ENCODE assay signal across 8 mouse cellular contexts in genomic region chr17:47395376-47395913, GRCm38 (mm10). TPM values are rescaled to one million over a fixed set of nuclear protein-coding genes. Genes with fewer than 3 reads are reported as not detected.
DNase-seq lines count a peak whose midpoint lies in the region; ATAC-seq and TF ChIP-seq lines count a peak whose summit lies in the region.

No protein-coding gene starts in this region.

- peak overlapping the region; percentile 45 for H3K4me2 ChIP-seq in forebrain, embryonic 12.5 days
- H3K4me2 ChIP-seq in limb, embryonic 12.5 days: peak overlapping the region; percentile 46
- H3K4me2 ChIP-seq in midbrain, embryonic 12.5 days (replicated peaks): peak overlapping the region; percentile 45
- H3K4me2 ChIP-seq in stomach, embryonic 14.5 days (replicated peaks; ENCODE audit: low read depth, low read length): peak overlapping the region; percentile 37

- peak; percentile 36; the same call in 1 of the 2 replicates for ATAC-seq in forebrain, embryonic 12.5 days (ENCODE audit: low FRiP score)
- ATAC-seq in limb, embryonic 12.5 days (ENCODE audit: insufficient number of reproducible peaks, insufficient read depth, low FRiP score, low TSS enrichment, low read depth): peak; percentile 54; the same call in 1 of the 2 replicates
- peak; percentile 78 for ATAC-seq in midbrain, embryonic 12.5 days (ENCODE audit: low FRiP score, low read depth)
- peak; percentile 84; the same call in 1 of the 2 replicates for ATAC-seq in stomach, embryonic 14.5 days (ENCODE audit: insufficient number of reproducible peaks, insufficient read depth, low FRiP score, low read depth)
- no peak for ATAC-seq in frontal cortex, adult (ENCODE audit: low TSS enrichment)

- H3K9ac ChIP-seq in forebrain, embryonic 12.5 days: peak overlapping the region; percentile 2; the same call in 1 of the 2 replicates
- H3K9ac ChIP-seq in limb, embryonic 12.5 days (replicated peaks): no peak overlapping the region
- no peak overlapping the region for H3K9ac ChIP-seq in midbrain, embryonic 12.5 days (replicated peaks)
- H3K9ac ChIP-seq in stomach, embryonic 14.5 days (replicated peaks; ENCODE audit: low read depth, low read length): peak overlapping the region; percentile 18; the same call in 1 of the 2 replicates

- TF ChIP-seq CTCF in E14TG2a.4 (conservative IDR thresholded peaks at IDR 0.05; ENCODE audit: low read length): no peak

- H3K27me3 ChIP-seq in E14TG2a.4 (ENCODE audit: insufficient read depth, low read length): peaks cover 62% of the 10 kb centered on the region
- peaks cover 71% of the 10 kb centered on the region for H3K27me3 ChIP-seq in forebrain, embryonic 12.5 days
- peaks cover 60% of the 10 kb centered on the region for H3K27me3 ChIP-seq in hindbrain, embryonic 10.5 days (ENCODE audit: insufficient read depth, poor library complexity, severe bottlenecking)
- H3K27me3 ChIP-seq in limb, embryonic 12.5 days: peaks cover 71% of the 10 kb centered on the region
- H3K27me3 ChIP-seq in midbrain, embryonic 12.5 days: peaks cover 48% of the 10 kb centered on the region
- H3K27me3 ChIP-seq in stomach, embryonic 14.5 days (ENCODE audit: control insufficient read depth, insufficient read depth, low read length): no peaks in the 10 kb centered on the region

- no peaks in the 10 kb centered on the region for H3K36me3 ChIP-seq in E14TG2a.4 (ENCODE audit: insufficient read depth, low read length)
- no peaks in the 10 kb centered on the region for H3K36me3 ChIP-seq in forebrain, embryonic 12.5 days (replicated peaks)
- H3K36me3 ChIP-seq in hindbrain, embryonic 10.5 days: no peaks in the 10 kb centered on the region
- H3K36me3 ChIP-seq in limb, embryonic 12.5 days: no peaks in the 10 kb centered on the region
- no peaks in the 10 kb centered on the region for H3K36me3 ChIP-seq in midbrain, embryonic 12.5 days
- H3K36me3 ChIP-seq in stomach, embryonic 14.5 days (ENCODE audit: control insufficient read depth, insufficient read depth, low read length): no peaks in the 10 kb centered on the region

- peak overlapping the region; percentile 74 for H3K4me3 ChIP-seq in E14TG2a.4 (replicated peaks; ENCODE audit: low read length)
- peak overlapping the region; percentile 25 for H3K4me3 ChIP-seq in forebrain, embryonic 12.5 days (replicated peaks)
- peak overlapping the region; percentile 40 for H3K4me3 ChIP-seq in hindbrain, embryonic 10.5 days
- H3K4me3 ChIP-seq in limb, embryonic 12.5 days (replicated peaks): peak overlapping the region; percentile 26
- peak overlapping the region; percentile 17 for H3K4me3 ChIP-seq in midbrain, embryonic 12.5 days
- peak overlapping the region; percentile 25 for H3K4me3 ChIP-seq in stomach, embryonic 14.5 days (ENCODE audit: low read depth, low read length)

- H3K9me3 ChIP-seq in E14TG2a.4 (ENCODE audit: low read length): no peaks in the 10 kb centered on the region
- 0 out of 2 replicates have a peak, but pooled peaks cover 6% of the 10 kb centered on the region for H3K9me3 ChIP-seq in forebrain, embryonic 12.5 days
- H3K9me3 ChIP-seq in hindbrain, embryonic 10.5 days: no peaks in the 10 kb centered on the region
- H3K9me3 ChIP-seq in limb, embryonic 12.5 days: no peaks in the 10 kb centered on the region; the same call in 1 of the 2 replicates
- no peaks in the 10 kb centered on the region for H3K9me3 ChIP-seq in midbrain, embryonic 12.5 days
- H3K9me3 ChIP-seq in stomach, embryonic 14.5 days (ENCODE audit: control insufficient read depth, low read depth, low read length): no peaks in the 10 kb centered on the region

- peak; percentile 81 for DNase-seq in adrenal gland, postnatal 14 days
- DNase-seq in hindbrain, embryonic 10.5 days (ENCODE audit: low spot score): peak; percentile 67

- H3K4me1 ChIP-seq in E14TG2a.4 (replicated peaks; ENCODE audit: low read depth, low read length): peaks cover 45% of the 10 kb centered on the region
- peaks cover 17% of the 10 kb centered on the region for H3K4me1 ChIP-seq in forebrain, embryonic 12.5 days
- H3K4me1 ChIP-seq in hindbrain, embryonic 10.5 days (replicated peaks): peaks cover 21% of the 10 kb centered on the region
- H3K4me1 ChIP-seq in limb, embryonic 12.5 days (replicated peaks): peaks cover 4% of the 10 kb centered on the region; the same call in 1 of the 2 replicates
- peaks cover 17% of the 10 kb centered on the region for H3K4me1 ChIP-seq in midbrain, embryonic 12.5 days
- peaks cover 6% of the 10 kb centered on the region; the same call in 1 of the 2 replicates for H3K4me1 ChIP-seq in stomach, embryonic 14.5 days (ENCODE audit: control insufficient read depth, insufficient read depth, low read length)

- no peak overlapping the region for H3K27ac ChIP-seq in forebrain, embryonic 12.5 days
- H3K27ac ChIP-seq in hindbrain, embryonic 10.5 days: 0 out of 2 replicates have a peak overlapping the region, but pooled peaks have one; percentile 12
- H3K27ac ChIP-seq in limb, embryonic 12.5 days: no peak overlapping the region
- H3K27ac ChIP-seq in midbrain, embryonic 12.5 days (replicated peaks): no peak overlapping the region
- H3K27ac ChIP-seq in stomach, embryonic 14.5 days (ENCODE audit: low read length): no peak overlapping the region

- WGBS in forebrain, embryonic 12.5 days: 3% methylated on average over 20 of the region's 20 CpGs
- WGBS in hindbrain, embryonic 10.5 days: 5% methylated on average over 20 of the region's 20 CpGs
- WGBS in limb, embryonic 12.5 days: 3% methylated on average over 18 of the region's 20 CpGs
- 6% methylated on average over 18 of the region's 20 CpGs for WGBS in midbrain, embryonic 12.5 days
- 2% methylated on average over 18 of the region's 20 CpGs for WGBS in stomach, embryonic 14.5 days

RNA-seq across cellular contexts. Expression of gene Guca1a, which starts 4.9 kb away (rescaled TPM):
- 1.1 TPM in 2 replicates for total RNA-seq in adrenal gland, postnatal 14 days (2021)
- 0.23 and 0.60 TPM in 2 replicates for polyA plus RNA-seq in forebrain, embryonic 12.5 days (2016; fragmentation: Nextera tagmentation; extraction: Ambion mirVana)
- 1.8 and 2.1 TPM in 2 replicates for polyA plus RNA-seq in hindbrain, embryonic 10.5 days (2016; fragmentation: Nextera tagmentation; extraction: Ambion mirVana)
- polyA plus RNA-seq in limb, embryonic 12.5 days (2016; fragmentation: Nextera tagmentation; extraction: Ambion mirVana): 0.40 and 0.83 TPM in 2 replicates
- polyA plus RNA-seq in midbrain, embryonic 12.5 days (2016; fragmentation: Nextera tagmentation; extraction: Ambion mirVana): 0.70 and 0.99 TPM in 2 replicates
- 2.7 and 6.0 TPM in 2 replicates for polyA plus RNA-seq in stomach, embryonic 14.5 days (2014; fragmentation: Nextera tagmentation; extraction: Ambion mirVana)

RNA-seq across cellular contexts. Expression of gene Guca1b, which starts 10.3 kb away (rescaled TPM):
- total RNA-seq in adrenal gland, postnatal 14 days (2021): 0.79 and 1.0 TPM in 2 replicates
- polyA plus RNA-seq in forebrain, embryonic 12.5 days (2016; fragmentation: Nextera tagmentation; extraction: Ambion mirVana): 0.46 and 0.68 TPM in 2 replicates
- polyA plus RNA-seq in hindbrain, embryonic 10.5 days (2016; fragmentation: Nextera tagmentation; extraction: Ambion mirVana): 0.97 and 1.0 TPM in 2 replicates
- polyA plus RNA-seq in limb, embryonic 12.5 days (2016; fragmentation: Nextera tagmentation; extraction: Ambion mirVana): 0.45 and 0.55 TPM in 2 replicates
- polyA plus RNA-seq in midbrain, embryonic 12.5 days (2016; fragmentation: Nextera tagmentation; extraction: Ambion mirVana): 0.73 and 0.77 TPM in 2 replicates
- 0.25 and 0.31 TPM in 2 replicates for polyA plus RNA-seq in stomach, embryonic 14.5 days (2014; fragmentation: Nextera tagmentation; extraction: Ambion mirVana)

RNA-seq across cellular contexts. Expression of gene Mrps10, which starts 26.8 kb away (rescaled TPM):
- total RNA-seq in adrenal gland, postnatal 14 days (2021): 45.8 and 49.4 TPM in 2 replicates
- polyA plus RNA-seq in forebrain, embryonic 12.5 days (2016; fragmentation: Nextera tagmentation; extraction: Ambion mirVana): 69.2 and 71.3 TPM in 2 replicates
- polyA plus RNA-seq in hindbrain, embryonic 10.5 days (2016; fragmentation: Nextera tagmentation; extraction: Ambion mirVana): 85.2 and 86.5 TPM in 2 replicates
- polyA plus RNA-seq in limb, embryonic 12.5 days (2016; fragmentation: Nextera tagmentation; extraction: Ambion mirVana): 75.8 and 77.7 TPM in 2 replicates
- polyA plus RNA-seq in midbrain, embryonic 12.5 days (2016; fragmentation: Nextera tagmentation; extraction: Ambion mirVana): 72.7 and 73.4 TPM in 2 replicates
- 70.3 and 72.3 TPM in 2 replicates for polyA plus RNA-seq in stomach, embryonic 14.5 days (2014; fragmentation: Nextera tagmentation; extraction: Ambion mirVana)

RNA-seq across cellular contexts. Expression of gene AI661453, which starts 41.0 kb away (rescaled TPM):
- 1.4 and 1.7 TPM in 2 replicates for total RNA-seq in adrenal gland, postnatal 14 days (2021)
- 0.13 and 0.19 TPM in 2 replicates for polyA plus RNA-seq in forebrain, embryonic 12.5 days (2016; fragmentation: Nextera tagmentation; extraction: Ambion mirVana)
- 0.24 and 0.54 TPM in 2 replicates for polyA plus RNA-seq in hindbrain, embryonic 10.5 days (2016; fragmentation: Nextera tagmentation; extraction: Ambion mirVana)
- 0.37 and 0.55 TPM in 2 replicates for polyA plus RNA-seq in limb, embryonic 12.5 days (2016; fragmentation: Nextera tagmentation; extraction: Ambion mirVana)
- polyA plus RNA-seq in midbrain, embryonic 12.5 days (2016; fragmentation: Nextera tagmentation; extraction: Ambion mirVana): 0.23 and 0.24 TPM in 2 replicates
- polyA plus RNA-seq in stomach, embryonic 14.5 days (2014; fragmentation: Nextera tagmentation; extraction: Ambion mirVana): 4.7 and 4.8 TPM in 2 replicates

RNA-seq across cellular contexts. Expression of gene 1700001C19Rik, which starts 41.7 kb away (rescaled TPM):
- 0.82 TPM in 1 of 2 replicates, not detected in the other for total RNA-seq in adrenal gland, postnatal 14 days (2021)
- 0.19 and 0.31 TPM in 2 replicates for polyA plus RNA-seq in forebrain, embryonic 12.5 days (2016; fragmentation: Nextera tagmentation; extraction: Ambion mirVana)
- 0.67 TPM in 1 of 2 replicates, not detected in the other for polyA plus RNA-seq in hindbrain, embryonic 10.5 days (2016; fragmentation: Nextera tagmentation; extraction: Ambion mirVana)
- polyA plus RNA-seq in limb, embryonic 12.5 days (2016; fragmentation: Nextera tagmentation; extraction: Ambion mirVana): 0.20 and 0.37 TPM in 2 replicates
- polyA plus RNA-seq in midbrain, embryonic 12.5 days (2016; fragmentation: Nextera tagmentation; extraction: Ambion mirVana): 0.41 and 0.52 TPM in 2 replicates
- 0.31 and 0.58 TPM in 2 replicates for polyA plus RNA-seq in stomach, embryonic 14.5 days (2014; fragmentation: Nextera tagmentation; extraction: Ambion mirVana)

Comparison
In these comparisons a context has a peak if more than half of its experiments do, and no peak if none do; other contexts are left out.
1. H3K4me3 ChIP-seq: peak in every context shown above with its lines; median percentile 74 in E14TG2a.4; 40 in hindbrain, embryonic 10.5 days; 26 in limb, embryonic 12.5 days; 25 in forebrain, embryonic 12.5 days; 25 in stomach, embryonic 14.5 days; 17 in midbrain, embryonic 12.5 days.
2. H3K9ac ChIP-seq: peak in forebrain, embryonic 12.5 days (single experiment) and stomach, embryonic 14.5 days (single experiment); none in limb, embryonic 12.5 days (single experiment) and midbrain, embryonic 12.5 days (single experiment).
3. Peak in every context shown above with its lines, with median percentiles within 50 percentile points of each other: H3K4me2 ChIP-seq.